Mouse (Mus musculus) adrenal gland, adult 2 months (tissue): ENCODE measurements at regions not wholly inside any gene's neighbourhood (a gene's known extent, or its start where the extent isn't known, plus 50 kb on each side); places are given as distances from the start of the nearest gene placed in this dataset.

Source experiments
- DNase-seq: peaks from one replicate; pipeline ENCODE4 v3.0.0; 2021

- no peak for DNase-seq
These were observed 170.4 kb upstream of the Ptger4 start for GRCm38 (mm10) chr15:5414401-5414800.

GRCm38 (mm10) chr15:5416031-5416430 lies 172.0 kb upstream of the Ptger4 start:
- no peak for DNase-seq

GRCm38 (mm10) chr15:5426641-5427040 lies 182.7 kb upstream of the Ptger4 start:
- no peak for DNase-seq

GRCm38 (mm10) chr15:5427319-5428048 lies 183.5 kb upstream of the Ptger4 start:
- no peak for DNase-seq

GRCm38 (mm10) chr15:5432018-5432417 lies 188.0 kb upstream of the Ptger4 start:
- DNase-seq: no peak

GRCm38 (mm10) chr15:5437020-5437419 lies 193.0 kb upstream of the Ptger4 start:
- no peak for DNase-seq

- no peak for DNase-seq
These were observed 202.2 kb upstream of the Ptger4 start for GRCm38 (mm10) chr15:5446040-5446755.

- DNase-seq: no peak
These were observed 202.8 kb upstream of the Ptger4 start for GRCm38 (mm10) chr15:5446756-5447314.

- no peak for DNase-seq
These were observed 203.9 kb upstream of the Ptger4 start for GRCm38 (mm10) chr15:5447707-5448496.

- no peak for DNase-seq
These were observed 215.1 kb upstream of the Ptger4 start for GRCm38 (mm10) chr15:5459083-5459482.

GRCm38 (mm10) chr15:5459580-5459979 lies 215.6 kb upstream of the Ptger4 start:
- DNase-seq: no peak

- peak; percentile 16 for DNase-seq
These were observed 218.7 kb upstream of the Ptger4 start for GRCm38 (mm10) chr15:5462651-5463050.

GRCm38 (mm10) chr15:5464732-5465131 lies 220.7 kb upstream of the Ptger4 start:
- no peak for DNase-seq

GRCm38 (mm10) chr15:5468535-5469073 lies 224.6 kb upstream of the Ptger4 start:
- no peak for DNase-seq

- DNase-seq: no peak
These were observed 231.5 kb upstream of the Ptger4 start for GRCm38 (mm10) chr15:5475389-5475995.

- no peak for DNase-seq
These were observed 249.3 kb upstream of the Ptger4 start for GRCm38 (mm10) chr15:5493286-5493685.

- DNase-seq: peak; percentile 58
These were observed 251.3 kb upstream of the Ptger4 start for GRCm38 (mm10) chr15:5495187-5495849.

GRCm38 (mm10) chr15:5495954-5496353 lies 252.0 kb upstream of the Ptger4 start:
- no peak for DNase-seq

- no peak for DNase-seq
These were observed 260.5 kb upstream of the Ptger4 start for GRCm38 (mm10) chr15:5504502-5504901.

- DNase-seq: no peak
These were observed 263.0 kb upstream of the Ptger4 start for GRCm38 (mm10) chr15:5506848-5507544.

- DNase-seq: peak; percentile 19
These were observed 263.5 kb upstream of the Ptger4 start for GRCm38 (mm10) chr15:5507545-5507913.
